Mouse (Mus musculus) cortical plate, adult 2 months (tissue): ENCODE measurements around the gene Gm49378.

ENCODE experiments used
- CTCF ChIP-seq: fragments of 200-500 bp; IDR thresholded peaks from 2 replicates; pipeline ENCODE4 v1.5.1; 2011; ENCODE audit warnings: mild to moderate bottlenecking, control low read depth, low read length; ENCODE audit not compliant: insufficient read depth; ENCODE audit errors: extremely low read depth
- POLR2A ChIP-seq: fragments of 200-500 bp; IDR thresholded peaks from 2 replicates; pipeline ENCODE4 v1.6.1; 2011; ENCODE audit warnings: mild to moderate bottlenecking, low read length, control low read depth; ENCODE audit not compliant: insufficient read depth; ENCODE audit errors: extremely low read depth

- TF ChIP-seq CTCF (no peak), POLR2A (no peak)
Observed at GRCm38 (mm10) chr14:55682118-55682493, 44.4 kb upstream of the Gm49378 start.
